Mouse (Mus musculus) cerebellum, adult 2 months (tissue): ENCODE results near the gene Parvb.

Experiments used
- CTCF ChIP-seq: fragments of 200-500 bp; IDR thresholded peaks from 2 replicates; pipeline ENCODE4 v1.5.1; 2011; ENCODE audit warnings: low read depth, mild to moderate bottlenecking, control low read depth, low read length, moderate library complexity, borderline replicate concordance; ENCODE audit not compliant: insufficient read depth
- POLR2A ChIP-seq: fragments of 200-500 bp; IDR thresholded peaks from 2 replicates; pipeline ENCODE4 v1.6.1; 2011; ENCODE audit warnings: low read length, control low read depth, borderline replicate concordance; ENCODE audit not compliant: insufficient read depth

DNA sequence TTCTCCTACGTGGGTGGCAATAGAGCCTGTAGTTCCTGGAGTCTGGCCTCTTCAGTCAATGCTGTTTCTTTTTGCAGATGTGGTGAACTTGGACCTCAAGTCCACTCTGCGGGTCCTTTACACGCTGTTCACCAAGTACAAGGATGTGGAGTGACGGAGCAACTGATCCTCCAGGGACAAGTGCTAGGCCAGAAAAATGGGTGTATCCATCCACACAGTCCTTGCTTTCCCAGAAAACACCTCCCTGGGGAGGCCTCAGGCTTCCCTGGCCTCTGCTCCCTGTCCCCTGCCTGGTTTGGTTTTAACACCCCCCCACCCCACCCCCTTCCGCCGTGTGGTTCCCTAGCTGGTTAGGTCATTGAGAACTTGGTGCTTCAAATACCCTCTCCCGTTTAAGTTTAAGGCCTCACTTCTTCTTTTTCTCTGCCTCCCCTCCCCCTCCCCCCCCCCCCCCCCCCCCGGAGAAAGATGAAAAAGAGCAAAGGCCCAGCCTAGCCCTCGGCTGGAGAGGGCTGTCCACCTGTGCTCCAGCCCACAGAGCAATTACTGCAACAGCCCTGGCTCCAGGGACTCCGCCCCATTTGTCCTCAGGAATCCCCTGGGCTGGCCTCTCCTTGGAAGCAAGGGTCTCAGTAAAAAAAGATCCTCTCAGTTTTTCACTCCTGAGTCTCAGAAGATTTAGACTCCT, 81.2 kb downstream of the Parvb start:
- TF ChIP-seq POLR2A (no peak), CTCF (no peak)
